Mouse (Mus musculus): ENCODE data around the gene Plekha5. TPM values are rescaled to one million over a fixed set of nuclear protein-coding genes. Genes with fewer than 3 reads are reported as not detected.
A peak's percentile ranks its signal among the peaks of the same experiment; 100 is the strongest.

Gene Plekha5
- polyA plus RNA-seq, 1 experiment from 2014 or later = 54.2 TPM

GRCm38 (mm10) chr6:140429236-140429635 is 5.4 kb downstream of the Plekha5 start:
- peaks cover 9% of the 10 kb centered on the region for H3K4me1 ChIP-seq
- H3K27me3 ChIP-seq = no peaks in the 10 kb centered on the region
- no peak overlapping the region for H3K9ac ChIP-seq
- no peak for ATAC-seq (ENCODE audit: insufficient number of reproducible peaks, insufficient read depth, low FRiP score, low TSS enrichment)
- H3K27ac ChIP-seq = no peak overlapping the region
- H3K36me3 ChIP-seq = peaks cover 35% of the 10 kb centered on the region
- no peak overlapping the region for H3K4me3 ChIP-seq
- no peaks in the 10 kb centered on the region for H3K9me3 ChIP-seq
- no peak overlapping the region for H3K4me2 ChIP-seq (replicated peaks)
- WGBS = 89% methylated on average over 8 of the region's 8 CpGs

DNA sequence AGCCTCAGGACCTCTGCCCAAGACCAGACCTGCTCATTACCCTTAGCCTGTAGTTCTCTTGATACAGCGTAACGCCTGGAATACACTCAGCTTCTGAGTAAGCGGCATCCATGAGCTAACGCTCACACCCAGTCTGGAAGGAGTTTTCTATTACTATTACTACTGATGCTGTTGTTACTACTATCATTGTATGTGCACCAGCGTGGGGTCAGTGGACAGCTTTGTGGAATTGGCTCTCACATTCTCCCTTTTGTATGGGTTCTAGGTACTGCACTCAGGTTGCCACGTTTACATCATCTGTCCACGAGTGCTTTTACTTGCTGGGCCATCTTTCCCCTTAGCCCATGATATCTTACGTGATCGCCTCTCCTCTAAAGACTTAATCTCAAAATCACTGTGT is 8.5 kb downstream of the Plekha5 start:
- Histone ChIP-seq H3K9ac (no peak overlapping the region), H3K27ac (no peak overlapping the region), H3K9me3 (no peaks in the 10 kb centered on the region), H3K27me3 (no peaks in the 10 kb centered on the region), H3K4me2 (replicated peaks) (no peak overlapping the region), H3K4me3 (no peak overlapping the region), H3K4me1 (no peaks in the 10 kb centered on the region), H3K36me3 (peaks cover 37% of the 10 kb centered on the region)
- no peak for ATAC-seq (ENCODE audit: insufficient number of reproducible peaks, insufficient read depth, low FRiP score, low TSS enrichment)
- 94% methylated on average over 9 of the region's 9 CpGs for WGBS

GRCm38 (mm10) chr6:140443374-140443773 is 19.5 kb downstream of the Plekha5 start:
- ATAC-seq (ENCODE audit: insufficient number of reproducible peaks, insufficient read depth, low FRiP score, low TSS enrichment) = no peak
- Histone ChIP-seq H3K4me3 (no peak overlapping the region), H3K36me3 (no peaks in the 10 kb centered on the region), H3K9me3 (no peaks in the 10 kb centered on the region), H3K27me3 (no peaks in the 10 kb centered on the region), H3K4me1 (peaks cover 9% of the 10 kb centered on the region), H3K9ac (no peak overlapping the region), H3K4me2 (replicated peaks) (no peak overlapping the region), H3K27ac (no peak overlapping the region)
- WGBS = 89% methylated on average over 5 of the region's 5 CpGs

DNA sequence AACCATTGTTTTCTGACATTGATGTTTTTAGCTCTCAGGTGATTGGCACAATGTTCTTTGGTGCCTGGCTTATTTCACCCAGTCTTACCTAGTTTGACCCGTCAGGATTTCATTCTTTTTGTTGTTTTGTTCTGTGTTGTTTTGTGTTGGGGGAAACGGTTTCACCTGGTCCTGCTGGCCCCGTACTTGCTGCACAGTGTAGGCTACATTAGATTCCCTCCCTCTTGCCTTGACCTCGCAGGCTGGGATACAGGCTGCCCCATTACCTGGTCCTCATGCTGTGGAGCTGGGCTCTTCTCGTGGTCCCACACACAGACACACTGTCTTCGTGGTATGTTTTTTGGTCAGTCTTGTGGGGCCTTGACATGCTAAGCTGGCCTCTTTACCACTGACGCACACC is 20.3 kb downstream of the Plekha5 start:
- Histone ChIP-seq H3K9ac (no peak overlapping the region), H3K4me3 (no peak overlapping the region), H3K9me3 (no peaks in the 10 kb centered on the region), H3K4me1 (peaks cover 9% of the 10 kb centered on the region), H3K27ac (no peak overlapping the region), H3K36me3 (no peaks in the 10 kb centered on the region), H3K27me3 (no peaks in the 10 kb centered on the region), H3K4me2 (replicated peaks) (no peak overlapping the region)
- ATAC-seq (ENCODE audit: insufficient number of reproducible peaks, insufficient read depth, low FRiP score, low TSS enrichment) = no peak
- 69% methylated on average over 7 of the region's 7 CpGs for WGBS

GRCm38 (mm10) chr6:140444855-140445465 is 21.1 kb downstream of the Plekha5 start:
- peaks cover 9% of the 10 kb centered on the region for H3K4me1 ChIP-seq
- WGBS = 45% methylated on average over 10 of the region's 10 CpGs
- no peak overlapping the region for H3K4me2 ChIP-seq (replicated peaks)
- 0 out of 2 replicates have a peak overlapping the region, but pooled peaks have one; percentile 17 for H3K27ac ChIP-seq
- no peak for ATAC-seq (ENCODE audit: insufficient number of reproducible peaks, insufficient read depth, low FRiP score, low TSS enrichment)
- no peak overlapping the region for H3K9ac ChIP-seq
- no peaks in the 10 kb centered on the region for H3K27me3 ChIP-seq
- H3K9me3 ChIP-seq = no peaks in the 10 kb centered on the region
- no peak overlapping the region for H3K4me3 ChIP-seq
- H3K36me3 ChIP-seq = no peaks in the 10 kb centered on the region

DNA sequence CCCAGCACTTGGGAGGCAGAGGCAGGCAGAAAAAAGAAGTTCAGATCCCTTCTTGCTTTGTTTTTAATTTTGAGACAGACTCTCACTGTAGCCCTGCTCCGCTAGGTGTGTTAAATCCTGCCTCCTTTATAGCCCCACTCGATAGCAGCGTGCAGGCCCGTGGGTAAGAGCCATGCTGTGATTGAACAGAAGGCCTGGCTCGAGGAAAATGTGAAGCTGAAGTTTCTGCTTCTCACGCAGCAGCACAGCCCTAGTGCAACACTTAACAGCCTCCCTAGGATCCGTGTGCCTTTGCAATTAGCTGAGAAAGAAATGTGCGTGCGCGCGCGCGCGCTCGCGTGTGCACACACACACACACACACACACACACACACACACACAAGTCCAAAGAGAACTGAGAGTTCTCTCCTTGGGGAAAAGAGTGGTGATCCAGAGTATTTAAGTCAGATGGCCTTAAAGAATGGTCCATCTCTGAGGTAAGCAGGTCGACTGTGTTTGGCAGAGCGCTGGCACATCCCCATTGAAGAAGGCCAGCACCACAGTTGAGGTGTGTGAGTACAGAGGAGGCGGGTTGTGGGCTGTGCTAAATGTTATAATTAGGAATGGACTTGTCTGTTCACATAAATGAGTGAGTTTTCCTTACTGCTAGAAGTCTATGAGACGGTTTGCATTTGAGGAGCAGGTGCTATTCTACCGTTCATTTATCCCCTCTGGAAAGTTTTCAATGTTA is 24.3 kb downstream of the Plekha5 start:
- Histone ChIP-seq H3K9ac (no peak overlapping the region), H3K27me3 (no peaks in the 10 kb centered on the region), H3K9me3 (no peaks in the 10 kb centered on the region), H3K4me1 (peaks cover 9% of the 10 kb centered on the region), H3K27ac (no peak overlapping the region), H3K4me2 (replicated peaks) (no peak overlapping the region), H3K4me3 (no peak overlapping the region), H3K36me3 (peaks cover 7% of the 10 kb centered on the region; the same call in 1 of the 2 replicates)
- WGBS = 92% methylated on average over 21 of the region's 21 CpGs
- no peak for ATAC-seq (ENCODE audit: insufficient number of reproducible peaks, insufficient read depth, low FRiP score, low TSS enrichment)

- no peak for ATAC-seq (ENCODE audit: insufficient number of reproducible peaks, insufficient read depth, low FRiP score, low TSS enrichment)
- no peak overlapping the region for H3K4me2 ChIP-seq (replicated peaks)
Observed at GRCm38 (mm10) chr6:140450693-140451092, 26.8 kb downstream of the Plekha5 start.

DNA sequence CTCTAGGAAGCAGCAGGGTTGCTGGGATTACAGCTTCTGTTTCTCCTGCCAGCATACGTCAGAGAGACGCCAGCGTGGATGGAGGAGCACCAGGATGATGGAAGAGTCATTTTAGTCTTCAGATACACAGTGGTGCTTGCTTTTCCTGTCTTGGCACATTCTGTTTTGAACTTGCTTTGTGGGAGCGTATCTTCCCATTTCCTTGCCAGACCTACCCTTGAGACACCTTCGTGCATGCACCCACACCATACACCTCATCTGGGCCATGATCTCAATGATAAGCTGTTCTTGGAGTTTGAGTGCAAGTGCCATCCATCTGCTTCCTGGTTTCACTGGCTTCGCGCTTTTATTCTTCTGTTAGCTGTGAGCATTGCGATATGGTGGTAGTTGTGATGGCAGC is 28.9 kb downstream of the Plekha5 start:
- no peak overlapping the region for H3K9ac ChIP-seq
- no peak for ATAC-seq (ENCODE audit: insufficient number of reproducible peaks, insufficient read depth, low FRiP score, low TSS enrichment)
- no peak overlapping the region for H3K4me3 ChIP-seq
- peaks cover 9% of the 10 kb centered on the region; the same call in 1 of the 2 replicates for H3K4me1 ChIP-seq
- no peaks in the 10 kb centered on the region for H3K9me3 ChIP-seq
- no peak overlapping the region for H3K4me2 ChIP-seq (replicated peaks)
- 97% methylated on average over 8 of the region's 8 CpGs for WGBS
- no peaks in the 10 kb centered on the region for H3K27me3 ChIP-seq
- H3K27ac ChIP-seq = no peak overlapping the region
- H3K36me3 ChIP-seq = peaks cover 7% of the 10 kb centered on the region; the same call in 1 of the 2 replicates

More at GRCm38 (mm10) chr6:140450693-140451092, 26.8 kb downstream of the Plekha5 start:
- Histone ChIP-seq H3K36me3 (peaks cover 7% of the 10 kb centered on the region; the same call in 1 of the 2 replicates), H3K27me3 (no peaks in the 10 kb centered on the region), H3K4me1 (no peaks in the 10 kb centered on the region), H3K9ac (no peak overlapping the region), H3K27ac (no peak overlapping the region), H3K4me3 (no peak overlapping the region), H3K9me3 (no peaks in the 10 kb centered on the region)
- WGBS = 89% methylated on average over 5 of the region's 5 CpGs

DNA sequence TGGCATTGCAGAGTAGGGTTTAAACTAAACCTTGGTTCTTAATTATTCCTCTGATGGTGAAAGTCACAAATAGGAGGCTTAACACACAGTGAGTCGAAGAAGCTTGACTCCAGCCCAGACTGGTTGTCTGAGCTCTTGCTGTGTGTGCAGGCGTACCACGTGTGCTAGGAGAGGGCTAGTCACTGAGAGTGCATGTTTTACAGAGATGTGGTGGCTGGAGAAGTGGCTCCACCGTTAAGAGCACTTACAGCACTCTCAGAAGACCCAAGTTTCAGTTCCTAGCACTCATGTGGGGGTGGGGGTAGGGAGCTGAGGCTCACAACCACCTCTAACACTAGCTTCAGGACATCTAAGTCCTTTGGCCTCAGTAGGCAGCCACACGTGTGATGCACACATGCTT is 29.6 kb downstream of the Plekha5 start:
- H3K4me2 ChIP-seq (replicated peaks) = no peak overlapping the region
- H3K9me3 ChIP-seq = no peaks in the 10 kb centered on the region
- no peak for ATAC-seq (ENCODE audit: insufficient number of reproducible peaks, insufficient read depth, low FRiP score, low TSS enrichment)
- no peak overlapping the region for H3K4me3 ChIP-seq
- peaks cover 7% of the 10 kb centered on the region; the same call in 1 of the 2 replicates for H3K36me3 ChIP-seq
- H3K9ac ChIP-seq = no peak overlapping the region
- WGBS = 92% methylated on average over 5 of the region's 5 CpGs
- H3K27ac ChIP-seq = no peak overlapping the region
- H3K4me1 ChIP-seq = peaks cover 9% of the 10 kb centered on the region; the same call in 1 of the 2 replicates
- no peaks in the 10 kb centered on the region for H3K27me3 ChIP-seq

GRCm38 (mm10) chr6:140454388-140454787 is 30.5 kb downstream of the Plekha5 start:
- 82% methylated on average over 3 of the region's 3 CpGs for WGBS
- H3K36me3 ChIP-seq = peaks cover 7% of the 10 kb centered on the region; the same call in 1 of the 2 replicates
- no peak overlapping the region for H3K4me3 ChIP-seq
- no peak overlapping the region for H3K4me2 ChIP-seq (replicated peaks)
- peaks cover 9% of the 10 kb centered on the region; the same call in 1 of the 2 replicates for H3K4me1 ChIP-seq
- no peak overlapping the region for H3K9ac ChIP-seq
- ATAC-seq (ENCODE audit: insufficient number of reproducible peaks, insufficient read depth, low FRiP score, low TSS enrichment) = no peak
- no peak overlapping the region for H3K27ac ChIP-seq
- no peaks in the 10 kb centered on the region for H3K9me3 ChIP-seq
- no peaks in the 10 kb centered on the region for H3K27me3 ChIP-seq

DNA sequence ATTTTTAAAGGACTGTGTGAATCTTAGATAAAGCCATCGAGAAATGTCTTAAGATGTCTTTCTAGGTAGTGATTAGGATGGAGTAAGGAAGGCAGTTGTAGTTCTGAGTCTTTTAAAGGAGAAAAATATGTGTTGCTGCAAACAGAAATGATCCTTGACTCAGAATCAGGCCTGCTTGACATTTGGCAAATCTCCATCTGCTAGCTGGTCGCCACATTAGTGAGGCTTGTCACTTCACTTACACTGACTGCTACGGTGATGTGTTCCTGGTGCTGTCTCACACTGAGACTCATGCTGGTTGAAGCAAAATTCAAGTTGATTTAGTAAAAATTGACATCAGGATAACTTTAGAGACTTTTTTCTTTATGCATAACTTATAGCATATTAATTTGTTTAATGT is 32.0 kb downstream of the Plekha5 start:
- Histone ChIP-seq H3K27me3 (no peaks in the 10 kb centered on the region), H3K4me1 (peaks cover 9% of the 10 kb centered on the region; the same call in 1 of the 2 replicates), H3K27ac (no peak overlapping the region), H3K9ac (no peak overlapping the region), H3K4me2 (replicated peaks) (no peak overlapping the region), H3K9me3 (no peaks in the 10 kb centered on the region), H3K4me3 (no peak overlapping the region), H3K36me3 (peaks cover 7% of the 10 kb centered on the region; the same call in 1 of the 2 replicates)
- WGBS = 64% methylated on average over 3 of the region's 3 CpGs
- no peak for ATAC-seq (ENCODE audit: insufficient number of reproducible peaks, insufficient read depth, low FRiP score, low TSS enrichment)
